Mouse (Mus musculus): ENCODE results near the gene Gad1.

The Gad1 gene

GRCm38 (mm10) chr2:70628397-70628796 lies 75.5 kb downstream of the Gad1 start:
- no peak for DNase-seq (ENCODE audit: low spot score)

DNA sequence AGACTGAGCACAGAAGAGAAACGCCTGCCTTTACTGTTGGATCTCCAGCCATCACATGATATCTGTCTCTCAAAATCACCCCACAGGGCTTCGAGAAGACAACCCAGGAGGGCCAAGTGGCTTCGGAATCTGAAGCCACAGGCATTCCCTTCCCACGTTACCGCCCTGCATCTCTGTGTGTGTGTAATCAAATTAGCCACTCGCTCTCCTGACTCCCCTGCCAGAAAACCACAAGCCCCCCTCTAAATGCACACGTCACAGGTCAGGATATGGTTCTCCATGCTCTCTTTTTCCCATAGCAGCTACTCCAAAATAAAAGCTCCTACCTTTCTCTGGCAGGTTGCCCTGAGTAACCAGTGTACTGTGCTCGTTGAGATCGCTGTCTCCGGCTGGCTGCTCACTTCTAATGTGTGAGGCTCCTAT lies 76.5 kb downstream of the Gad1 start:
- DNase-seq (ENCODE audit: low spot score) = peak; percentile 8

- no peak for DNase-seq (ENCODE audit: low spot score)
Measured at GRCm38 (mm10) chr2:70629921-70630320, 77.0 kb downstream of the Gad1 start.

GRCm38 (mm10) chr2:70631321-70631720 lies 78.4 kb downstream of the Gad1 start:
- DNase-seq (ENCODE audit: low spot score) = no peak

- DNase-seq (ENCODE audit: low spot score) = no peak
Measured at GRCm38 (mm10) chr2:70632412-70632811, 79.5 kb downstream of the Gad1 start.

DNA sequence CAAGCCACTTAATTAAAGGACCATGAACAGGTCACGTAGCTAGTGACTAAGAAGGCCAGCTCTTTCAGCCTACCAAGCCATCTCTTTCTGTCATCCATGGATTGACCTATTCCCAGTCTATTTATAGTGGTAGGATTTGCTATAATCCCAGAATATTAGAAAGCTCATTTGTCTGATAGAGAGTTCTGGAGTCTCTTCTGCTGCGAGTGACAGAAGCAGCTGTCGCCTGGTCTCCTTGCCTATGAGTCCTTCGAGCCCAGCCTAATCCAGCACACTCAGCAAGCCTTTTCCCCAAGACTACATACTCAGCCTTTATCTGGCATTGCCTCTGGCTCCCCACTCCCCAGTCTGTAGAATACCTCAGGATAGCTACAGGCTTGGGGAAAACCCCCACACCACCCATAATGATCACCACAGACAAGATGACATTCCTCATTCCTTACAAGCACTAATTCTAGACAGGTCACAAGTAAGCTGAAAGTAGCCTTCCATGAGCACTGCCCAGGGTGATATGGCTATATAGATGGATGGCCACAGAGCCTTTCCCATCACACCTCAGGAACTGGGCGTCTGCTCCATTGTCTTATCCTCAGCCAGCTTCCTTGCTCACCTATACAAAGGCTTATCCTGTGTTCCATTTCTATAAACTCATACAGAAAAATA lies 81.3 kb downstream of the Gad1 start:
- no peak for DNase-seq (ENCODE audit: low spot score)

DNA sequence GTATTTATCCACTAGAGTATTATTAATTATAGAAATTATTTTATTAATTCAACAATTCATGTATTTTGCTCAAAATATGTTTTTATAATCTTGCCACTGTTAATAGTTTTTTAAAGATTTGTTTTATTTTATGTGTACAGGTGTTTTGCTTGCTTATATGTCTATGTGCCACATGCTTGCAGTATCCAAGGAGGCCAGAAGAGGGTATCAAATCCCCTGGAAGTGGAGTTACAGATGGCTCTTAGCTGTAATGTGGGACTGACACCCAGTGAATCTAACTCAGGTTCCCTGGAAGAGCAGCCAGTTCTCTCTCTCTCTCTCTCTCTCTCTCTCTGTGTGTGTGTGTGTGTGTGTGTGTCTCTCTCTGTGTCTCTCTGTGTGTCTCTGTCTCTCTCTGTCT lies 88.1 kb downstream of the Gad1 start:
- no peak for DNase-seq (ENCODE audit: low spot score)

GRCm38 (mm10) chr2:70642971-70643565 lies 90.2 kb downstream of the Gad1 start:
- no peak for DNase-seq (ENCODE audit: low spot score)

GRCm38 (mm10) chr2:70645266-70645780 lies 92.5 kb downstream of the Gad1 start:
- DNase-seq (ENCODE audit: low spot score) = no peak

DNA sequence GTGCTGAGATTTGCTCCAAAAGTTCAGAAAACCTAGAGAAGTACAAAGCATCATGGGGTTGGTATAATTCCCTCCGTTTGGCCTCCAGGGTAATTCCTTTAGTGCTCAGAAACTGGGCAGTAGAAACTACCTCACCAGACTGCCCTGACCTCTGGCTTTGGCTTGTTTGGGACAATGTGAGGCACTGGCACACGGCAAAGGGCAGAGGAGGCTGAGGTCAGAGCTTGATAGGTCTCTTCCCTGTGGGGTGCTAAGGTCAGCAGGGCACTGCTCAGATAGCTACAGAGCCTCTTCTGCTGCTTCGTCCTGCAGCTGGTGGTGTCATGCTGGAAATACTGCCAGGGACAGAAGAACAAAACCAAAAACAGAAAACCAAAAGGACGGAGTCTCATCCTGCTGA lies 94.8 kb downstream of the Gad1 start:
- DNase-seq (ENCODE audit: low spot score) = no peak

- DNase-seq (ENCODE audit: low spot score) = no peak
Measured at GRCm38 (mm10) chr2:70648271-70648670, 95.4 kb downstream of the Gad1 start.

GRCm38 (mm10) chr2:70649471-70649870 lies 96.6 kb downstream of the Gad1 start:
- no peak for DNase-seq (ENCODE audit: low spot score)
